Mouse (Mus musculus) midbrain, postnatal 0 days (tissue): ENCODE measurements around the gene Trap1. TPM values are rescaled to one million over a fixed set of nuclear protein-coding genes. Genes with fewer than 3 reads are reported as not detected.

Source experiments
- ATAC-seq: fragments of 200-750 bp; cut with Nextera tagmentation; 2 replicates; pipeline ENCODE4 v1.8.0; 2017; ENCODE audit warnings: moderate number of reproducible peaks, mild to moderate bottlenecking, moderate TSS enrichment, moderate library complexity; ENCODE audit not compliant: low FRiP score
- DNase-seq: peaks from one replicate; pipeline ENCODE4 v3.0.0-alpha.2; 2015; ENCODE audit warnings: low spot score
- H3K27ac ChIP-seq: fragments of 300-500 bp; sonication (generic); 2 replicates; pipeline ENCODE4 v1.5.1; 2014; ENCODE audit warnings: low read depth, mild to moderate bottlenecking, low read length, mixed read lengths
- H3K27me3 ChIP-seq: fragments of 300-500 bp; sonication (generic); 2 replicates; pipeline ENCODE4 v1.6.1; 2014; ENCODE audit warnings: low read length, control low read depth, mixed read lengths; ENCODE audit not compliant: insufficient read depth
- H3K36me3 ChIP-seq: fragments of 300-500 bp; sonication (generic); 2 replicates; pipeline ENCODE4 v1.6.1; 2014; ENCODE audit warnings: low read length, control low read depth, mixed read lengths; ENCODE audit not compliant: insufficient read depth
- H3K4me1 ChIP-seq: fragments of 300-500 bp; sonication (generic); 2 replicates; pipeline ENCODE4 v1.6.1; 2014; ENCODE audit warnings: mild to moderate bottlenecking, control low read depth, antibody characterized with exemption, low read length, mixed read lengths; ENCODE audit not compliant: insufficient read depth
- H3K4me2 ChIP-seq: fragments of 300-500 bp; sonication (generic); 2 replicates; pipeline ENCODE4 v1.6.1; 2014; ENCODE audit warnings: low read depth, mild to moderate bottlenecking, low read length, mixed read lengths; ENCODE audit not compliant: poor library complexity, severe bottlenecking
- H3K4me3 ChIP-seq: fragments of 300-500 bp; sonication (generic); 2 replicates; pipeline ENCODE4 v1.5.1; 2014; ENCODE audit warnings: low read depth, mild to moderate bottlenecking, low read length, moderate library complexity
- H3K9ac ChIP-seq: fragments of 300-500 bp; sonication (generic); replicated peaks from 2 replicates; pipeline ENCODE4 v1.6.1; 2014; ENCODE audit warnings: mild to moderate bottlenecking, low read length, moderate library complexity, mixed read lengths; ENCODE audit not compliant: poor library complexity, severe bottlenecking
- H3K9me3 ChIP-seq: fragments of 300-500 bp; sonication (generic); 2 replicates; pipeline ENCODE4 v1.6.1; 2016; ENCODE audit warnings: low read length, control low read depth
- CTCF ChIP-seq: IDR thresholded peaks from 2 replicates; pipeline ENCODE4 v1.5.1; 2016; ENCODE audit warnings: antibody characterized with exemption, mild to moderate bottlenecking
- WGBS: fragments of 180-500 bp; shearing (Covaris S2); extraction: QIAGEN DNeasy Blood & Tissue Kit; methylation state at CpG from one replicate; pipeline ENCODE4 v1.1.7; 2014; 5-methylcytosine and 5-hydroxymethylcytosine counted together
- polyA plus RNA-seq: library from polyadenylated mRNA; unstranded; fragments of >200 nt; fragmentation: Nextera tagmentation; extraction: Ambion mirVana; gene quantifications from 2 replicates; pipeline ENCODE4 v1.2.1, GENCODE M21; 2015
- total RNA-seq: library from RNA; depleted of rRNA; stranded (reverse); fragments of >200 nt; gene quantifications from 2 replicates; pipeline ENCODE4 v1.2.3, GENCODE M21; 2014

Gene Trap1
- total and polyA plus RNA-seq, 2 experiments from 2014 or later = 37.7 to 45.0 TPM

GRCm38 (mm10) chr16:4045524-4045923 is 32.1 kb downstream of the Trap1 start:
- 76% methylated on average over 4 of the region's 4 CpGs for WGBS
- no peaks in the 10 kb centered on the region for H3K9me3 ChIP-seq
- no peak for ATAC-seq
- TF ChIP-seq CTCF = no peak; the same call in 1 of the 2 replicates
- no peak overlapping the region for H3K4me2 ChIP-seq
- no peak overlapping the region for H3K27ac ChIP-seq
- H3K4me3 ChIP-seq = no peak overlapping the region
- no peaks in the 10 kb centered on the region for H3K27me3 ChIP-seq
- peaks cover 48% of the 10 kb centered on the region for H3K36me3 ChIP-seq
- DNase-seq = no peak
- H3K9ac ChIP-seq = no peak overlapping the region
- H3K4me1 ChIP-seq = no peaks in the 10 kb centered on the region

- no peak overlapping the region for H3K4me2 ChIP-seq
- WGBS = 89% methylated on average over 2 of the region's 2 CpGs
Measured at GRCm38 (mm10) chr16:4044093-4044492, 33.5 kb downstream of the Trap1 start.

DNA sequence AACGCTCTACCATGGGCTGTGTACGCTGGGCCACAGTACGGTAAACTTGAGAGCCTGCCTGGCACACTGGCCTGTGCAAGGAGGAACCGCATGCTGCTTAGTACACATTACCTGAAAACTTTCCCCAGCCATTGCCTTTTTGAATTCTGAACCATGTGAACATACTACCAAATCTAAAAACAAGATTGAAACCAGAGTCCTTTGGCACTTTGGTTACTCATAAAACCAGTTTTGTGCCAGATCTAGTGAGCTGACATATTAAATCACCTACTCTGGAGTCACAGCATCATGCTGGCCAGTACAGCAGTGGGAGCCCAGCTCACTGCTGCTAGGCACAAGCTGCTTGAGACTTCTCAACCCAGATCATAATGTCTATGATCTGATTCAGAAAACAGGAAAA is 36.0 kb downstream of the Trap1 start:
- H3K9ac ChIP-seq = no peak overlapping the region
- H3K27ac ChIP-seq = no peak overlapping the region
- TF ChIP-seq CTCF = no peak
- H3K4me1 ChIP-seq = no peaks in the 10 kb centered on the region
- no peak overlapping the region for H3K4me2 ChIP-seq
- no peaks in the 10 kb centered on the region for H3K9me3 ChIP-seq
- H3K4me3 ChIP-seq = no peak overlapping the region
- no peaks in the 10 kb centered on the region for H3K27me3 ChIP-seq
- WGBS = 99% methylated on average over 4 of the region's 4 CpGs
- DNase-seq = no peak
- no peak for ATAC-seq
- H3K36me3 ChIP-seq = peaks cover 54% of the 10 kb centered on the region

More at GRCm38 (mm10) chr16:4044093-4044492, 33.5 kb downstream of the Trap1 start:
- no peak for DNase-seq
- Histone ChIP-seq H3K4me3 (no peak overlapping the region), H3K9ac (no peak overlapping the region), H3K36me3 (peaks cover 50% of the 10 kb centered on the region), H3K27ac (no peak overlapping the region), H3K9me3 (no peaks in the 10 kb centered on the region), H3K4me1 (no peaks in the 10 kb centered on the region), H3K27me3 (no peaks in the 10 kb centered on the region)
- no peak for TF ChIP-seq CTCF
- ATAC-seq = no peak

DNA sequence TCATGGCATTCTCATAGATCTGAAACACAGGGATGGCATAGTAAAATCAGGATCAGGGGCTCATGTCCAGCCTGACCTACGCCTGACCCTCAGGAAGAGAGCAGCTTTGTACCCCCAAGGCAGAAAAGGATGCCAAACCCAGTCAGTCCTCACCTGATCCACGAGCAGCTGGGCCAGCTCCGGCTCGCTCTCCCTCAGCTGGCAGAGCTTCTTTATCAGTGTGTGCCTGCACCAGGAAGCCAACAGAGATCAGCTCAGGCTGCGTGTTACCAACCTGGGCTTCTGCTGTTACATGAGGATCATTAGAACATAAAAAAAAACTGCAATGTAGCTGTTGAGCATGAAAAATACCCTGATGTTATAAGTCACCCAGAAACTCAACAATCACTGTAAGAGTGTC is 37.4 kb downstream of the Trap1 start:
- no peak for ATAC-seq
- 90% methylated on average over 5 of the region's 5 CpGs for WGBS
- H3K4me3 ChIP-seq = no peak overlapping the region
- H3K4me1 ChIP-seq = no peaks in the 10 kb centered on the region
- H3K9me3 ChIP-seq = no peaks in the 10 kb centered on the region
- DNase-seq = no peak
- H3K27me3 ChIP-seq = no peaks in the 10 kb centered on the region
- no peak overlapping the region for H3K4me2 ChIP-seq
- H3K36me3 ChIP-seq = peaks cover 45% of the 10 kb centered on the region
- H3K9ac ChIP-seq = no peak overlapping the region
- no peak overlapping the region for H3K27ac ChIP-seq
- TF ChIP-seq CTCF = no peak

DNA sequence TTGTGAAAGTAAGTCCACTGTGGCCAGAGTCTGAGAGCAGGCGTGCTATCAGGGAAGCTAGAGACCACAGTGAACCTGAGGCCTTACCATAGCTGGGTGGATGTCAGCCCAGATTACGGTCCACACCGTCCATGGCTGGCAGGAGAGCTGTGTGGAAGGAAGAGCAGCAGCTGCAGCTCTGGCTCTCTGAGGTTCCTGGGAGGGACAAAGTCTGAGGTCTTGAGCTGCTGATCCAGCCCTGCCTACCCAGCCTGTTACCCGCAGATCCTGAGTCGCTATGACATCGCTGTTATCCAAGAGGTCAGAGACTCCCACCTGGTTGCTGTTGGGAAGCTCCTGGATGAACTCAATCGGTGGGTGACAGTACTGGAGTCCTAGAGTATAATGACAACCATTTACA is 39.9 kb downstream of the Trap1 start:
- no peak for ATAC-seq
- H3K27me3 ChIP-seq = no peaks in the 10 kb centered on the region
- no peaks in the 10 kb centered on the region for H3K9me3 ChIP-seq
- TF ChIP-seq CTCF = no peak
- no peaks in the 10 kb centered on the region for H3K4me1 ChIP-seq
- H3K4me3 ChIP-seq = no peak overlapping the region
- DNase-seq = no peak
- no peak overlapping the region for H3K4me2 ChIP-seq
- WGBS = 94% methylated on average over 7 of the region's 7 CpGs
- no peak overlapping the region for H3K9ac ChIP-seq
- H3K36me3 ChIP-seq = peaks cover 29% of the 10 kb centered on the region
- H3K27ac ChIP-seq = no peak overlapping the region

GRCm38 (mm10) chr16:4036807-4037206 is 40.8 kb downstream of the Trap1 start, which contains the start of gene Dnase1:
Dnase1 (plus strand) TSS chr16:4036942.
- Histone ChIP-seq H3K36me3 (peaks cover 29% of the 10 kb centered on the region), H3K4me2 (no peak within 1 kb of the TSS), H3K27me3 (no peaks in the 10 kb centered on the region), H3K27ac (no peak within 1 kb of the TSS), H3K9me3 (no peaks in the 10 kb centered on the region), H3K4me1 (no peaks in the 10 kb centered on the region), H3K4me3 (no peak within 1 kb of the TSS), H3K9ac (no peak within 1 kb of the TSS)
- DNase-seq (no peak), ATAC-seq (no peak)
- TF ChIP-seq CTCF = no peak
- WGBS = 95% methylated on average over 5 of the region's 5 CpGs
